Mouse (Mus musculus) megakaryocyte progenitor cell, adult 5-6 weeks (primary cell): ENCODE measurements at regions not wholly inside any gene's neighbourhood (a gene's known extent, or its start where the extent isn't known, plus 50 kb on each side); places are given as distances from the start of the nearest gene placed in this dataset.

ENCODE experiments used
- ATAC-seq: replicated peaks from 2 replicates; pipeline ENCODE4 v1.8.0; 2016; ENCODE audit warnings: mild to moderate bottlenecking, moderate TSS enrichment, inconsistent platforms; ENCODE audit not compliant: poor library complexity

DNA sequence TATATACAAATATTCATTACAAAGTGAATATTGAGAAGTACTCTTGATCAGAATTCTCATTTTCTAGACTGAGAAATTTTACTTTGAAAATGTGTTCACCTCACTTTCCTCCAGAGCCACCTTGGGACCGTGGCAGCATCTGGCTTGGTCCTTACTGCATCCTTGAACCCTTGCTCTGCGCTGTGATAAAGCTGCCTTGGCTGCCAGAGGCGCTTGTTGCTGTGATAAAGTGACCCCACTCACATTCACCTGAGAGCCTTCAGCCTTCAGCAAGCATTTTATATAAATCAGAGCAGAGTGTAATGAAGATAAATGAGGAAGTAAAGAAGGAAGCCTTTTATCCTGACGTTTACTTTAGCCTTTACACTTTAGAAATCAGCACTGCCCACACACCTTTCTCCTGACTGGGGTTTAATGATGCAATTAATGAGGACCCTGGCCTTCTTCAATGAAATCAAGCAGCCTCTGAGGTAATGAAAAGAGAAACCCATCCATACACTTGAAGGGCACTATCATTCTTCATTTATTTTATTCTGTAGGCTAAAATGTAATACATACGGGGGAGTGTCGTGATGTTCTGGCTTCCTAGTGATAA is 532.8 kb downstream of the Rfpl4b start:
- no peak for ATAC-seq

DNA sequence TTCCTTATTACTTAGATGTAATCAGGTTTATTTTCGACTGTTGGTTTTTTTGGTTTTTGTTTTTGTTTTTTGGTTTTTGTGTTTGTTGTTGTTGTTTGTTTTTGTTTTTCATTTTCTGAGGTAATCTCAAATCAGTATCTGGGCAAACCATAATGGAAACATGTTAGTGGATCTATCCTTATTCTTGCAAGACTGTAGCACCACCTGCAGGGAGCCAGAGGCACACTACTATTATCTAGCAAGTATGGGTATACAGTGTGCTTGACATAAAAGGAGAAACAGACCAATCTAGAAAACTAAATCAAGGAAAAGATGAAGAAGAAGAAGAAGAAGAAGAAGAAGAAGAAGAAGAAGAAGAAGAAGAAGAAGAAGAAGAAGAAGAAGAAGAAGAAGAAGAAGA is 552.4 kb downstream of the Rfpl4b start:
- peak; percentile 44; the same call in 1 of the 2 replicates for ATAC-seq

DNA sequence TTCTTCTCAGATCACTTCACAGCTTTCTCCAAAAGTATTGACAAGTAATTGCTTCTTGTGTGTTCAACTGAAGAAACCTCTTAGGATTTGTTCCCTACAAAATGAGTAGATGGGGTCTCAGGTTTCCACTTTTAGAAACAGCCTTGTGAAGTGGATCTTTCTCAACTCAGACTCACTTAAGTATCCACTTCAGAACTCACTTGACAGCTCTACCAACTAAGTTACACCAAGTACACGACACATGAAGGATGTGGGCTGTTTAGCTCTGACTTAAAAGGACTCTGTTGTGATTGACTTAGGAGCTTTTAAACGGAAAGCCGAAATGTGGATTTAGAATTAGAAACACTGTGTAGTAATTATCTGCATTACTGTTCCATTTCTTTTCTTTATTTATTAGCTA is 556.0 kb downstream of the Rfpl4b start:
- ATAC-seq: no peak

DNA sequence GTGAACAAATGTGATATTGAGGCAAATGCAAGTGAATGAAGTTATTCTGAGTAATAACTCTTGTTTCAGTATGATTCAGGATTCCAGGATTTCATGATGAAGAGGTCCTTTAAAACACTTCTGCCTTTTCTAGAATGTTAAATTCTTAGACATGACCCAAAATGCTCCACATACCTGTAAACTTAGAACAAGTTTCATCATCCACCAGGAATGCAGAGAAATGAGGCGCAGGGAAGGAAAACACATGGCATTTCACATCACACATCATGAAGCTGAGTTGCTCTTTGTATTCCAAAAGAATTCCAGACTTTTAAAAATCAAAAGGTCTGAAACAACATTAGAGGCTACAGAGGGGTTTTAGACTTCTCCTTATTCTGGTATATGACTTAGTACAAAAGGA is 574.8 kb downstream of the Rfpl4b start:
- no peak for ATAC-seq
